ENCODE assay signal across 7 mouse cellular contexts in the genomic region with DNA sequence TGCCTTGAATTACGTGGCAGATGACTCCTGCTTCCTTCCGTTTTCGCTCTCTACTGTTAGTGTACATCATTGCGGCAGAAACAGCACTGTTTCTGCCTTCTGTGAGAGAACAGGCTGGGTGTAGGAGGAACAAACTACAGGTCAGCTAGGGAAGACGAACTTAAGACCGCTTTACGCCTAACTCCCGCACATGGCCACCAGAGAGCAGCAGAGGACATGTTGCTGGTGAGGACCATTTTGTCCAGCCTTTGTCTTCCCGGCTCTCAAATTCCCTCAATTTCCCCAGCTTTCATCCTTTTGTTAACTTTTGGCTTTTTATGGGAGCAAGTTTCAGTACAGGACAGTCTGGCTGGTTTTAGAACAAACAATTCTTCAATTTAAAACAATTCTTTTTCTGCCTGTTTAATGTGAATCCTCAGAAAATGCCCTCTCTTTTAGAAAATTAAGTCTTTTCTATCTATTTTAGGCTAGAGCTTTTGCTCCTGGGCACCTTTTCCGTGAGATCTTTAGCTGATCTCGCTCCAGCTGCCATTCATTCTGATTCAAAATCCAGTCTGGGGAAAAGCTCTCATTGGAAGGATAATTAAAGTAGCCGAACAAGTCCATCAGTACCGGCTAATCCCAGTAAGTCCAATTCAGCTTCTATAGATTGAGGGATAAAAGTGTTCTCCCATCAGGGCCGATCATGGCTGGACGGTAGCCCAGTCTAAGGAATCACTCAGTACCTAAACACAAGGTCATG.
DNase-seq lines count a peak whose midpoint lies in the region; ATAC-seq and TF ChIP-seq lines count a peak whose summit lies in the region.

No protein-coding gene starts in this region.

- H3K27ac ChIP-seq in midbrain, embryonic 12.5 days (replicated peaks), result peak overlapping the region; percentile 54

- TF ChIP-seq CTCF in G1E (IDR thresholded peaks at IDR 0.05; ENCODE audit: low read depth, low read length), result peak; percentile 33; the same call in 1 of the 2 replicates

- no peak overlapping the region for H3K4me2 ChIP-seq in midbrain, embryonic 12.5 days (replicated peaks)

- no peak overlapping the region for H3K9ac ChIP-seq in midbrain, embryonic 12.5 days (replicated peaks)

- no peak overlapping the region for H3K4me3 ChIP-seq in G1E (ENCODE audit: low read depth, low read length)
- H3K4me3 ChIP-seq in midbrain, embryonic 12.5 days, result no peak overlapping the region

- 20% methylated on average over 15 of the region's 15 CpGs for WGBS in midbrain, embryonic 12.5 days

- H3K27me3 ChIP-seq in G1E (ENCODE audit: insufficient read depth, low read length), result no peaks in the 10 kb centered on the region
- no peaks in the 10 kb centered on the region for H3K27me3 ChIP-seq in midbrain, embryonic 12.5 days

- DNase-seq in G1E (ENCODE audit: low spot score), result no peak
- peak; percentile 79 for DNase-seq in adrenal gland, postnatal 25 days
- peak; percentile 80 for DNase-seq in embryo, embryonic 9.5 days (ENCODE audit: extremely low spot score)
- peak; percentile 80 to 90 for DNase-seq in heart, postnatal 14 days
- peak; percentile 79 to 85 for DNase-seq in left cerebral cortex, adult 18-20 months (ENCODE audit: low spot score in 2 of 2)
- DNase-seq in spleen, adult 18-20 months, result peak; percentile 8 to 51

- no peak for ATAC-seq in G1E (ENCODE audit: extremely low read depth, insufficient number of reproducible peaks, low FRiP score, poor library complexity, severe bottlenecking)
- ATAC-seq in midbrain, embryonic 12.5 days (ENCODE audit: low FRiP score, low read depth), result peak; percentile 38; the same call in 1 of the 2 replicates

- H3K36me3 ChIP-seq in G1E (replicated peaks), result no peaks in the 10 kb centered on the region
- no peaks in the 10 kb centered on the region for H3K36me3 ChIP-seq in midbrain, embryonic 12.5 days

- H3K9me3 ChIP-seq in G1E (replicated peaks), result peaks cover 34% of the 10 kb centered on the region
- no peaks in the 10 kb centered on the region for H3K9me3 ChIP-seq in midbrain, embryonic 12.5 days

- intact Hi-C loops in heart, postnatal 14 days (cut with DNase I), result loop anchor here (1.0 to 2.0 kb wide), 4 partner anchors 348 to 792 kb away; a partner anchor contains a TSS

- no peaks in the 10 kb centered on the region for H3K4me1 ChIP-seq in G1E (ENCODE audit: insufficient read depth, low read depth, low read length)
- peaks cover 11% of the 10 kb centered on the region for H3K4me1 ChIP-seq in midbrain, embryonic 12.5 days
